Mouse (Mus musculus) liver, adult (tissue): Measurements from ENCODE around the gene Hhip.

Source experiments
- GATA4 ChIP-seq: IDR thresholded peaks from 2 replicates; pipeline ENCODE4 v1.6.1; 2014; ENCODE audit warnings: mild to moderate bottlenecking, low read length; ENCODE audit not compliant: insufficient replicate concordance

Hhip gene

GRCm38 (mm10) chr8:80057198-80058174 is at the start of gene Hhip:
TSS of gene Hhip (minus strand) at chr8:80058006.
- TF ChIP-seq GATA4: no peak

GRCm38 (mm10) chr8:80087021-80087420 is 29.2 kb upstream of the Hhip start:
- TF ChIP-seq GATA4: no peak

GRCm38 (mm10) chr8:80058193-80058592 is 387 bp upstream of the Hhip start:
- TF ChIP-seq GATA4: no peak

- TF ChIP-seq GATA4: no peak
These were observed 1.3 kb downstream of the Hhip start for GRCm38 (mm10) chr8:80056331-80057070.

- no peak for TF ChIP-seq GATA4
These were observed 2.0 kb downstream of the Hhip start for GRCm38 (mm10) chr8:80055777-80056176.

- no peak for TF ChIP-seq GATA4
These were observed 2.7 kb downstream of the Hhip start for GRCm38 (mm10) chr8:80055094-80055493.

GRCm38 (mm10) chr8:80054216-80054615 is 3.6 kb downstream of the Hhip start:
- no peak for TF ChIP-seq GATA4

- no peak for TF ChIP-seq GATA4
These were observed 5.0 kb downstream of the Hhip start for GRCm38 (mm10) chr8:80052838-80053237.

GRCm38 (mm10) chr8:80051494-80051893 is 6.3 kb downstream of the Hhip start:
- no peak for TF ChIP-seq GATA4

GRCm38 (mm10) chr8:80049256-80050005 is 8.4 kb downstream of the Hhip start:
- TF ChIP-seq GATA4: no peak

- TF ChIP-seq GATA4: no peak
These were observed 9.6 kb downstream of the Hhip start for GRCm38 (mm10) chr8:80048256-80048655.

GRCm38 (mm10) chr8:80037644-80038253 is 20.1 kb downstream of the Hhip start:
- TF ChIP-seq GATA4: no peak

GRCm38 (mm10) chr8:80032604-80033003 is 25.2 kb downstream of the Hhip start:
- TF ChIP-seq GATA4: no peak

- TF ChIP-seq GATA4: no peak
These were observed 26.2 kb downstream of the Hhip start for GRCm38 (mm10) chr8:80031330-80032293.
